Mouse (Mus musculus): ENCODE data around the gene Tdpoz2. TPM values are rescaled to one million over a fixed set of nuclear protein-coding genes. Genes with fewer than 3 reads are reported as not detected.
"Not testable (repeated sequence)": the region's sequence is repeated elsewhere in the genome, so short reads cannot be mapped to it uniquely, and the experiment has no call there.

Gene Tdpoz2
- total RNA-seq (2021): not detected

DNA sequence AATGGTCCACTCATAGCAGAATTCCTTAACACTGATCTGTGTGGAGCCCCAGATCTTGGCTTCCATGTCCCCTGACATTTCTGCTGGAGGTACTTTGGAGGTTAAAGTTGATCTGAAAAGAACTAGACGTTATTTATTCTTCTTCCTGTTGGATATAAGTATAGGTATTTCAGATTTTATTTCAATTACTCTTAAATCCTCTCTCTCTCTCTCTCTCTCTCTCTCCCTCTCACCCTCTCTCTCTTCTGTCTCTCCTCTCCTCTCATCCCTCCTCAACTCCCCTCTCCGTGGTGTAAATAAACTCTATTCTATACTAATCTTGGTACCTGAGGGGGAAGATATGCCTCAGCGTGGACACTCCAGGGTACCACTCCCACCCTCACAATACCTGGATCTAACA, at the start of gene Tdpoz2:
Gene Tdpoz2, minus strand, starts transcription at position 101 of the 400 bp plus-strand sequence.
- intact Hi-C loops (cut with DNase I): no loop called here
- DNase-seq (ENCODE audit: extremely low spot score in 1 of 2, low spot score in 2 of 2): no peak

DNA sequence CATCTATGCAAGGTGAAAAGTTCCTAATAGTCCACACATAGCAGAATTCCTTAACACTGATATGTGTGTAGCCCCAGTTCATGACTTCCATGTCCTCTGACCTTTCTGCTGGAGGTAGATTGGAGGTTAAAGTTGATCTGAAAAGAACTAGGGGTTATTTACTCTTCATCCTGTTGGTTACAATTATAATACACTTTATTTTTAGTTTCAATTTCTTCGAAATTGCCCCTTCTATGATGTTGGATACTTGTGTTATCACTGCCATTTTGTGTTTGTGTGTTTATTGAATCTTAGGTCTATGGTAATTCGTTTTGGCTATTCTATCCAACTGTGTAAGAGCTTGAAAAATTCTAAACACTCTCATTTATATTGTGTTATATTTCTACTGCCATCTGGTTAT, 40.5 kb upstream of the Tdpoz2 start, which contains the start of gene Gm37596:
Gene Gm37596, minus strand, starts transcription at position 101 of the 400 bp plus-strand sequence.
- DNase-seq (ENCODE audit: extremely low spot score in 1 of 2, low spot score in 2 of 2); intact Hi-C loops (cut with DNase I): not testable (repeated sequence)

DNA sequence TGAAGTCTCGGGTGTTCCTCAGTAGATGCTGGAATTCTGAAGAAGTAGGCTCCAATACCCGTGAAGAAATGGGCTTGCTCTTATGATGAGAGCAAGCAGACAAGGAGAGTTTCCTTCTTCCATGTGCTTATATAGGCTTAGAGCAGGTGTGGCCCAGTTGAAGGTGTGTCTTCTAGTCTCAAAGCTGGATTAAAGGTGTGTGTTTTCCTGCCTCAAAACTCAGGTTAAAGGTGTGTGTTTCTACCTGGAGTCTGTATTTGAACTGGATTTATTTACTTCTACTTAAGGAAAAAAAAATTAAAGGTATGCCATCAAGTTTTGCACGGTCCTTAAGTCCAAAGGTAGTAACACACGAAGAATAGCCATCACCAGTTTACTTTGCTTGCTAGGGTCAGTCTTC, 23.7 kb upstream of the Tdpoz2 start, which contains the start of gene Tdpoz1:
Gene Tdpoz1, minus strand, starts transcription at position 101 of the 400 bp plus-strand sequence.
- intact Hi-C loops (cut with DNase I); DNase-seq (ENCODE audit: extremely low spot score in 1 of 2, low spot score in 2 of 2): not testable (repeated sequence)

DNA sequence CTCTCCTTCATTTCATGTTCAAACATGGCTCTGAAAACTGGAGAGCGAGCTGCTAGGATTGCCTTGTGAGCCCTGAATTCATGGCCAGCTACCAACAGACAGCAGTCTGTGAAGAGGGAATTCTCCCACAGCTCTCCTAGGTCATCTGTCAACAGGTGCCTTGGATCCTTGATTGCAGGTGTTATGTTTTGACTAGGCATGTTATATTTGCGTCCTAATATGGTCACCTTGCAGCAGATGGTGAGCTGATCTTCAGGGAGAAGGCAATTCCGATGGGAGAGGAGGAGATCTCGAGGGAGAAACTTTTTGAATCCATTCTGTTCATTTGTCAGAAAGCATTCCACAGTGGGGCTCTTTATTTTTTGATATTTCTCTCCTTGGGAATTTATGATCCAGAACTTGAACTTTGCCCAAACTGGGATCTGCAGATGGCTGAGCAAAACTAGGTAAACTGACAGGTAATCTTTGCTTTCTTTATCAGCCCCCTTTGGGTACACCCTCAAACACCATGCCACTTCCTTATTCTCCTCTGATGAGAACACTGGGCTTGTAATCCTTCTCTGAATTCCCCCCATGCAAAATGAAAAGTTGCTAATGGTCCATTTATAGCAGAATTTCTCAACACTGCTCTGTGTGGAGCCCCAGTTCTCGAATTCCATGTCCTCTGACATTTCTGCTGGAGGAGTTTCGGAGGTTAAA, 18.5 kb upstream of the Tdpoz2 start:
- intact Hi-C loops (cut with DNase I); DNase-seq (ENCODE audit: extremely low spot score in 1 of 2, low spot score in 2 of 2): not testable (repeated sequence)

DNA sequence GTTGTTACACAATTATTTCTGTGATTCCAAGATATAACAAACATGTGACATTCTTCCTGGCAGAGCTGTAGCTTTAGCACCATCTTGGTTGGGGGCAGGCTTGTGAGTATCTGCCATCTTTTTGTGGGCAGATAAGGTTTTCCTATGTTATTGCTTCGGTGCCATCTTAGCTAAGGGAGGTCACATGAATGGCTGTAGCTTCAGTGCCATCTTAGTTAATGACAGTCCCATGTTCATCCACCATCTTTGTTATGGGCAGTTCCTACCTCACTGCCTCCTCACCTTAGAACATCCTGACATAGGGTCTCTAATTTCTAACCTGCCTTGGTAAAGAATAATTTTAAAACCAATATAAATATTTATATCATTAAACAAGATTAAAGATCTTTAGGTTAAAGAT, 1.8 kb upstream of the Tdpoz2 start:
- no peak for DNase-seq (ENCODE audit: extremely low spot score in 1 of 2, low spot score in 2 of 2)
- intact Hi-C loops (cut with DNase I): no loop called here

DNA sequence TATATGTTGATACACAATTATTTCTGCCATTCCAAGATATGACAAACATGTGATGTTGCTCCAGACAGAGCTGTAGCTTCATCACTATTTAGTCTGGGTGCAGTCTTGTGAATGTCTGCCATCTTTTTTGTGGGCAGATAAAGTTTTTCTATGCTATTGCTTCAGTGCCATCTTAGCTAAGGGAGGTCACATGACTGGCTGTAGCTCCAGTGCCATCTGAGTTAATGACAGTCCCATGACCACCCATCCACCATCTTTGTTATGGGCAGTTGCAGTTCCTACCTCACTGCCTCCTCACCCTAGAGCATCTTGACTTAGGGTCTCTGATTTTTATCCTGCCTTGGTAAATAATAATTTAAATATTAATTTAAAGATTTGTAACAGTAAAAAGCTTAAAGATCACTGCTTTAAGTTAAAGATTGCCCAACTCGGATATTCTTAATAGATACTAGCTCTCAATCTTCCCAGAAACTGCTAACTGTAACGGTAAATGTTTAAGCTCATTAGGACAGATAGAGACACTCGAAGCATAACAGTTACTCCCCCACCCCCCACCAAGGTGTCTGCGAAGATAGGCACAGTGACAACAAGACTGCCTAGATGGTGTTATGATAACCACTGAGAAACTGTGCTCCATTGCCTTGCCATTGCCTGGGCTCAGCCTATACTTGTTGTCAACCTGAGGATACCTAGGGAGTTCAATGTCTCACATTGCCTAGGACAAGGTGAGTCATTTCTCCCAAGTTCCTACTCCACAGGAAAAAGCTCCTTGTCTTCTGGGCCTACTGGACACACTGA, 21.4 kb downstream of the Tdpoz2 start:
- DNase-seq (ENCODE audit: extremely low spot score in 1 of 2, low spot score in 2 of 2); intact Hi-C loops (cut with DNase I): not testable (repeated sequence)

DNA sequence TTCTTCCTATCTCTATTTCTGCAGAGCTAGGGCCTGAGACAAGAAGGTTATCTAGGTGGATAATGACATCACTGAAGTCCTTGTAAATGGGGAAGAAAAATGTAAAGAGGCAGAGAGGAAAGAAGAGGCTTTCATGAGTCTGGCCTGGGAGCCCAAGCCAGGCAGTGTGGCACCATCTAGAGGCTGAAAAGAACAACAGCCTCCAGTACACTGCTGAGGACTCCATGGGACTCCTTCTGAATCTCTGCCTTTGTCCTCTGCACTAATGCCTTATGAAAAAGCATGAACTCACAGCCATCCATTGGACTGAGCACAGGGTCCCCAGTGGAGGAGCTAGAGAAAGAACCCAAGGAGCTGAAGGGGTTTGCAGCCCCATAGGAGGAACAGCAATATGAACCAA, 43.5 kb downstream of the Tdpoz2 start:
- DNase-seq (ENCODE audit: extremely low spot score in 1 of 2, low spot score in 2 of 2): not testable (repeated sequence)

DNA sequence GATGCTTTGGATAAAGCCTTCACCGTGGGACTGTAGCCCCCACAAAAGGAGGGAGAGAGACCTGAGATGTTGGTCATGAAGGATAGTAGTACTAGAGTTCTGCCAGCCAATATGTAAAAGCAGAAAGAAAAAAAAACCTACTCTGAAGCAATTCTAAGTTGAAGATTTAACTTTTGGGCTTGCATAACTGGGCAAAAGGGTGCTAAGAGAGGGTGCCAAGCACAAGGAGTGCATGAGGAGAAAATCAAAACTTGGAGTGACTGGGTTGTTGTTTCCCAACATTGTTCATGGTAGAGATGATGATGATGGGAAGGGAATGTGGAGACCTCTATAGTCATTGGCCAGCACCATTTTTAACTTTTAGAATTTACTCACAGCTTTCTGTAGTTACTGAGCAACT, 50.6 kb downstream of the Tdpoz2 start:
- intact Hi-C loops (cut with DNase I): loop anchor here (10.0 kb wide), 1 partner anchor 57 kb away; no protein-coding TSS in a partner anchor
- DNase-seq (ENCODE audit: extremely low spot score in 1 of 2, low spot score in 2 of 2): no peak

More for the DNA sequence above, 43.5 kb downstream of the Tdpoz2 start:
- intact Hi-C loops (cut with DNase I): loop anchor here (10.0 kb wide), 1 partner anchor 64 kb away; no protein-coding TSS in a partner anchor

Other genes with a start within 250 kb of the Tdpoz2 start
- gene Tchh, start 210.4 kb downstream of the Tdpoz2 start, total RNA-seq (2021): 1 to 10 TPM; 1.0 to 1.1 TPM
- not detected for gene Tchhl1, start 183.9 kb downstream of the Tdpoz2 start, total RNA-seq (2021)
- gene S100a11, start 132.2 kb downstream of the Tdpoz2 start, total RNA-seq (2021): 10 to 100 TPM; 23.7 to 24.1 TPM
- gene S100a10, start 97.6 kb downstream of the Tdpoz2 start, total RNA-seq (2021): 10 to 100 TPM; 61.8 to 82.0 TPM
- gene Tdpoz1, start 23.6 kb upstream of the Tdpoz2 start, total RNA-seq (2021): not detected
- gene Gm37596, start 40.4 kb upstream of the Tdpoz2 start, total RNA-seq (2021): not detected
- not detected for gene Gm5773, start 120.3 kb upstream of the Tdpoz2 start, total RNA-seq (2021)
- not detected for gene Tdpoz4, start 143.7 kb upstream of the Tdpoz2 start, total RNA-seq (2021)
- gene Tdpoz3, start 173.3 kb upstream of the Tdpoz2 start, total RNA-seq (2021): not detected

All from left cerebral cortex, postnatal 10 days (tissue).